Comparison of ENCODE assay signal across 8 mouse cellular contexts in the genomic region with DNA sequence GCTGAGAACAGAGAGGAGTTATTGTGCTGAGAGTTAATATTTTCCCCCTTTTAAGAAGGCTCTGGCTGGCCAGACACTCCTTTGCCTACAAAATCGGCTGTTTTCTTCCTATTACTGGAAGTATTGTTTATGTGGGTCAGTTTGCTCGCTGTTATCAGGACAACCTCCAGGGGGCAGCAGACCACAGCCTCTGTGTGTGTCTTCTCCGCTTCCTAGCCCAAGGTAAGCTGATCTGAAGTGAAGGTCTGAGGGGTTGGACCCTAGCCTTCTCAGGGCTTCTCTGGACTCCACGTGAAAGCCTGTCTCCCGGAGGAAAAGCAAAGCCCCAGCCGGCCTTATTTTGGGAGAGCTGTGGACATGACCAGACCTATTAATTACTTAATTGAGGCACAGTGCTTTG.
DNase-seq lines count a peak whose midpoint lies in the region; ATAC-seq and TF ChIP-seq lines count a peak whose summit lies in the region.

No protein-coding gene starts in this region.

- H3K9me3 ChIP-seq in embryonic facial prominence, embryonic 15.5 days (replicated peaks), result no peaks in the 10 kb centered on the region
- H3K9me3 ChIP-seq in heart, embryonic 13.5 days, result no peaks in the 10 kb centered on the region

- H3K27me3 ChIP-seq in embryonic facial prominence, embryonic 15.5 days, result 0 out of 2 replicates have a peak, but pooled peaks cover 6% of the 10 kb centered on the region
- H3K27me3 ChIP-seq in heart, embryonic 13.5 days (replicated peaks), result peaks cover 59% of the 10 kb centered on the region

- no peaks in the 10 kb centered on the region for H3K4me1 ChIP-seq in bone marrow macrophage, adult 2 months (ENCODE audit: control insufficient read depth, insufficient read depth, low read length)
- H3K4me1 ChIP-seq in embryonic facial prominence, embryonic 15.5 days, result peaks cover 11% of the 10 kb centered on the region
- H3K4me1 ChIP-seq in heart, embryonic 13.5 days, result peaks cover 5% of the 10 kb centered on the region; the same call in 1 of the 2 replicates

- TF ChIP-seq CTCF in bone marrow macrophage, adult 2 months (IDR thresholded peaks at IDR 0.05; ENCODE audit: low read depth, low read length), result peak; percentile 93

- H3K36me3 ChIP-seq in embryonic facial prominence, embryonic 15.5 days, result no peaks in the 10 kb centered on the region
- no peaks in the 10 kb centered on the region for H3K36me3 ChIP-seq in heart, embryonic 13.5 days

- peak; percentile 48 for ATAC-seq in embryonic facial prominence, embryonic 15.5 days (ENCODE audit: insufficient number of reproducible peaks, low FRiP score, low TSS enrichment, low read depth)
- ATAC-seq in heart, embryonic 13.5 days (ENCODE audit: extremely low read depth, insufficient number of reproducible peaks, low FRiP score, low TSS enrichment), result no peak
- ATAC-seq in neutrophil, adult 5-6 weeks (ENCODE audit: extremely low read depth, insufficient number of reproducible peaks, low FRiP score, poor library complexity, severe bottlenecking), result peak; percentile 64; the same call in 1 of the 2 replicates

- H3K4me2 ChIP-seq in embryonic facial prominence, embryonic 15.5 days (replicated peaks), result peak overlapping the region; percentile 34
- H3K4me2 ChIP-seq in heart, embryonic 13.5 days, result peak overlapping the region; percentile 41

- H3K4me3 ChIP-seq in bone marrow macrophage, adult 2 months (ENCODE audit: insufficient read depth, low read length), result no peak overlapping the region
- H3K4me3 ChIP-seq in embryonic facial prominence, embryonic 15.5 days (replicated peaks), result no peak overlapping the region; the same call in 1 of the 2 replicates
- no peak overlapping the region for H3K4me3 ChIP-seq in heart, embryonic 13.5 days

- peak; percentile 69 to 82 for DNase-seq in CD8-positive naive resting alpha-beta T cell, adult 2 months (ENCODE audit: low read depth in 2 of 2, low spot score in 2 of 2)
- peak; percentile 92 to 93 for DNase-seq in kidney, postnatal 4 days
- DNase-seq in lung, adult 18-20 months, result peak; percentile 82 to 86
- peak; percentile 91 for DNase-seq in testis, postnatal 10 days (ENCODE audit: low spot score)

- no peak; the same call in 1 of the 2 replicates for TF ChIP-seq POLR2A in bone marrow macrophage, adult 2 months (IDR thresholded peaks at IDR 0.05; ENCODE audit: borderline replicate concordance, low read depth, low read length)

- H3K27ac ChIP-seq in bone marrow macrophage, adult 2 months (ENCODE audit: insufficient read depth, low read depth, low read length), result no peak overlapping the region
- H3K27ac ChIP-seq in embryonic facial prominence, embryonic 15.5 days (replicated peaks), result 0 out of 2 replicates have a peak overlapping the region, but pooled peaks have one; percentile 24
- H3K27ac ChIP-seq in heart, embryonic 13.5 days (replicated peaks), result no peak overlapping the region

- no peak overlapping the region for H3K9ac ChIP-seq in embryonic facial prominence, embryonic 15.5 days
- H3K9ac ChIP-seq in heart, embryonic 13.5 days, result no peak overlapping the region

- 1% methylated on average over 6 of the region's 6 CpGs for WGBS in embryonic facial prominence, embryonic 15.5 days
- WGBS in heart, embryonic 13.5 days, result 4% methylated on average over 6 of the region's 6 CpGs
